Mouse (Mus musculus): ENCODE data around the gene Hp. TPM values are rescaled to one million over a fixed set of nuclear protein-coding genes. Genes with fewer than 3 reads are reported as not detected.

Hp gene
- polyA plus RNA-seq (2015; fragmentation: Illumina TruSeq; extraction: RNeasy Lipid Tissue Mini Kit (QIAGEN cat#74804); ENCODE audit: insufficient read depth, low read depth, low replicate concordance), result 14.1 TPM

GRCm38 (mm10) chr8:109578900-109579301 is at the start of gene Hp:
Hp (minus strand) TSS chr8:109579172.

GRCm38 (mm10) chr8:109614243-109615210 is 35.6 kb upstream of the Hp start, which contains the start of gene Pkd1l3:
Pkd1l3 (plus strand) TSS chr8:109614517.

GRCm38 (mm10) chr8:109608271-109609152 is 29.5 kb upstream of the Hp start, which contains the start of gene Dhodh:
Dhodh (minus strand) TSS chr8:109608673.

GRCm38 (mm10) chr8:109565498-109566333 is 13.3 kb downstream of the Hp start, which contains the start of the genes Dhx38 and Txnl4b:
Dhx38 (minus strand) TSS chr8:109565861.
Txnl4b (plus strand) TSS chr8:109565892.

Other genes starting within 250 kb of the Hp start
- gene Pmfbp1, start 85.1 kb downstream of the Hp start, polyA plus RNA-seq (2015; fragmentation: Illumina TruSeq; extraction: RNeasy Lipid Tissue Mini Kit (QIAGEN cat#74804); ENCODE audit: insufficient read depth, low read depth, low replicate concordance), result not detected
- 3.5 TPM for gene Dhx38, start 13.3 kb downstream of the Hp start, polyA plus RNA-seq (2015; fragmentation: Illumina TruSeq; extraction: RNeasy Lipid Tissue Mini Kit (QIAGEN cat#74804); ENCODE audit: insufficient read depth, low read depth, low replicate concordance)
- 1.9 TPM for gene Txnl4b, start 13.3 kb downstream of the Hp start, polyA plus RNA-seq (2015; fragmentation: Illumina TruSeq; extraction: RNeasy Lipid Tissue Mini Kit (QIAGEN cat#74804); ENCODE audit: insufficient read depth, low read depth, low replicate concordance)
- 5.6 TPM for gene Dhodh, start 29.5 kb upstream of the Hp start, polyA plus RNA-seq (2015; fragmentation: Illumina TruSeq; extraction: RNeasy Lipid Tissue Mini Kit (QIAGEN cat#74804); ENCODE audit: insufficient read depth, low read depth, low replicate concordance)
- not detected for gene Pkd1l3, start 35.3 kb upstream of the Hp start, polyA plus RNA-seq (2015; fragmentation: Illumina TruSeq; extraction: RNeasy Lipid Tissue Mini Kit (QIAGEN cat#74804); ENCODE audit: insufficient read depth, low read depth, low replicate concordance)
- 22.8 TPM for gene Ist1, start 114.1 kb upstream of the Hp start, polyA plus RNA-seq (2015; fragmentation: Illumina TruSeq; extraction: RNeasy Lipid Tissue Mini Kit (QIAGEN cat#74804); ENCODE audit: insufficient read depth, low read depth, low replicate concordance)
- 4.0 TPM for gene Zfp821, start 126.4 kb upstream of the Hp start, polyA plus RNA-seq (2015; fragmentation: Illumina TruSeq; extraction: RNeasy Lipid Tissue Mini Kit (QIAGEN cat#74804); ENCODE audit: insufficient read depth, low read depth, low replicate concordance)
- 2.8 TPM for gene Atxn1l, start 158.6 kb upstream of the Hp start, polyA plus RNA-seq (2015; fragmentation: Illumina TruSeq; extraction: RNeasy Lipid Tissue Mini Kit (QIAGEN cat#74804); ENCODE audit: insufficient read depth, low read depth, low replicate concordance)
- 20.7 TPM for gene Ap1g1, start 199.4 kb upstream of the Hp start, polyA plus RNA-seq (2015; fragmentation: Illumina TruSeq; extraction: RNeasy Lipid Tissue Mini Kit (QIAGEN cat#74804); ENCODE audit: insufficient read depth, low read depth, low replicate concordance)